Mouse (Mus musculus): ENCODE data around the gene Usp2. TPM values are rescaled to one million over a fixed set of nuclear protein-coding genes. Genes with fewer than 3 reads are reported as not detected.

Usp2 gene
- total RNA-seq (2012; rRNA removed) (1.3 and 2.2 TPM in 2 replicates), total RNA-seq (2014; rRNA removed) (1.6 and 2.3 TPM in 2 replicates), polyA plus RNA-seq (2012; ENCODE audit: insufficient read length, low read depth) (1.7 and 2.1 TPM in 2 replicates)

- in situ Hi-C loops (cut with MboI; ENCODE audit: low pct_ligation_motif_present, low pct_unique_long_range_greater_than_20kb, low sequenced_read_pairs) = no loop called here
- no peak within 1 kb of the TSS for H3K27ac ChIP-seq (ENCODE audit: insufficient read depth, low read depth)
Measured at GRCm38 (mm10) chr9:44066785-44067225, at the start of gene Usp2. TSS of gene Usp2 (plus strand) at chr9:44067021.

GRCm38 (mm10) chr9:44017846-44018245 is 49.0 kb upstream of the Usp2 start:
- Histone ChIP-seq H3K9me3 (replicated peaks; ENCODE audit: low read length) (no peaks in the 10 kb centered on the region), H3K4me1 (ENCODE audit: control insufficient read depth in 1 of 2, insufficient read depth in 2 of 2) (peaks cover 0 to 5% of the 10 kb centered on the region in 2 experiments; a peak in 2 of 4 replicates), H3K9ac (ENCODE audit: insufficient read depth, low read depth) (no peak overlapping the region), H3K27me3 (replicated peaks) (peaks cover 27% of the 10 kb centered on the region), H3K27ac (ENCODE audit: insufficient read depth, low read depth) (no peak overlapping the region), H3K4me2 (ENCODE audit: insufficient read depth, low read depth, poor library complexity, severe bottlenecking) (no peak overlapping the region), H3K79me2 (replicated peaks; ENCODE audit: control insufficient read depth, extremely low read depth, insufficient read depth, poor library complexity, severe bottlenecking) (no peaks in the 10 kb centered on the region), H3K4me3 (replicated peaks in 1 of 3; ENCODE audit: low read depth in 2 of 3, low read length in 2 of 3, poor library complexity in 1 of 3) (no peak overlapping the region), H3K36me3 (replicated peaks in 1 of 2; ENCODE audit: control insufficient read depth in 1 of 2, insufficient read depth in 1 of 2, low read length in 1 of 2) (no peaks in the 10 kb centered on the region)
- dilution Hi-C loops (cut with MboI; ENCODE audit: extremely low pct_ligation_motif_present, extremely low pct_unique_long_range_greater_than_20kb, low sequenced_read_pairs) = no loop called here
- no peak for DNase-seq (ENCODE audit: extremely low read depth)
- TF ChIP-seq CHD2 (IDR thresholded peaks at IDR 0.05; ENCODE audit: low read length) = no peak
- TF ChIP-seq CHD1 (IDR thresholded peaks at IDR 0.05; ENCODE audit: low read depth, low read length) = no peak
- TF ChIP-seq UBTF (IDR thresholded peaks at IDR 0.05; ENCODE audit: low read depth, low read length) = no peak
- no peak for TF ChIP-seq RCOR1 (conservative IDR thresholded peaks at IDR 0.05; ENCODE audit: low read depth, low read length)
- no peak for TF ChIP-seq ZKSCAN1 (IDR thresholded peaks at IDR 0.05; ENCODE audit: borderline replicate concordance, low read depth, low read length)
- no peak for TF ChIP-seq USF2 (conservative IDR thresholded peaks at IDR 0.05; ENCODE audit: low read depth, low read length)
- no peak for TF ChIP-seq MEF2A (IDR thresholded peaks at IDR 0.05; ENCODE audit: borderline replicate concordance, low read depth, low read length)
- no peak for TF ChIP-seq RAD21 (IDR thresholded peaks at IDR 0.05; ENCODE audit: low read depth, low read length)
- no peak for TF ChIP-seq POLR2A (IDR thresholded peaks at IDR 0.05; ENCODE audit: low read depth, low read length)
- no peak for TF ChIP-seq ZNF384 (IDR thresholded peaks at IDR 0.05; ENCODE audit: low read depth, low read length)
- in situ Hi-C loops (cut with MboI; ENCODE audit: low pct_ligation_motif_present, low pct_unique_long_range_greater_than_20kb, low sequenced_read_pairs) = no loop called here

More at GRCm38 (mm10) chr9:44066785-44067225, at the start of gene Usp2:
- no peak within 1 kb of the TSS; the same call in 1 of the 2 replicates for H3K9ac ChIP-seq (ENCODE audit: insufficient read depth, low read depth)
- TF ChIP-seq E2F4 (IDR thresholded peaks at IDR 0.05; ENCODE audit: insufficient replicate concordance, low read depth, low read length) (no peak), RCOR1 (conservative IDR thresholded peaks at IDR 0.05; ENCODE audit: low read depth, low read length) (no peak), ZKSCAN1 (IDR thresholded peaks at IDR 0.05; ENCODE audit: borderline replicate concordance, low read depth, low read length) (no peak), POLR2A (IDR thresholded peaks at IDR 0.05; ENCODE audit: low read depth, low read length) (no peak), TCF12 (IDR thresholded peaks at IDR 0.05; ENCODE audit: low read depth, low read length) (no peak; the same call in 1 of the 2 replicates), IRF4 (IDR thresholded peaks at IDR 0.05; ENCODE audit: low read depth, low read length) (peak; percentile 79), MAZ (IDR thresholded peaks at IDR 0.05; ENCODE audit: low read depth, low read length) (peak; percentile 89; the same call in 1 of the 2 replicates), MXI1 (IDR thresholded peaks at IDR 0.05; ENCODE audit: low read depth, low read length) (peak; percentile 100), CHD2 (IDR thresholded peaks at IDR 0.05; ENCODE audit: low read length) (peak; percentile 31; the same call in 1 of the 2 replicates), EP300 (IDR thresholded peaks at IDR 0.05; ENCODE audit: low read length) (no peak), PAX5 (IDR thresholded peaks at IDR 0.05; ENCODE audit: low read length) (no peak), SMC3 (IDR thresholded peaks at IDR 0.05; ENCODE audit: low read depth, low read length) (peak; percentile 65), USF1 (IDR thresholded peaks at IDR 0.05; ENCODE audit: low read depth, low read length) (peak; percentile 69), TBP (conservative IDR thresholded peaks at IDR 0.05; ENCODE audit: low read depth, low read length) (no peak), UBTF (IDR thresholded peaks at IDR 0.05; ENCODE audit: low read depth, low read length) (peak; percentile 86; the same call in 1 of the 2 replicates), JUND (conservative IDR thresholded peaks at IDR 0.05; ENCODE audit: low read depth, low read length) (no peak), KAT2A (IDR thresholded peaks at IDR 0.05; ENCODE audit: insufficient replicate concordance, low read length) (no peak), GABPA (IDR thresholded peaks at IDR 0.05; ENCODE audit: insufficient replicate concordance, low read depth, low read length) (peak; percentile 45), ELF1 (IDR thresholded peaks at IDR 0.05; ENCODE audit: low read depth, low read length) (no peak), NELFE (IDR thresholded peaks at IDR 0.05; ENCODE audit: low read depth, low read length) (no peak), USF2 (conservative IDR thresholded peaks at IDR 0.05; ENCODE audit: low read depth, low read length) (peak; percentile 65), CHD1 (IDR thresholded peaks at IDR 0.05; ENCODE audit: low read depth, low read length) (no peak), BHLHE40 (IDR thresholded peaks at IDR 0.05; ENCODE audit: low read depth, low read length) (0 out of 2 replicates have a peak, but pooled peaks have one; percentile 25), MEF2A (IDR thresholded peaks at IDR 0.05; ENCODE audit: borderline replicate concordance, low read depth, low read length) (no peak), ZMIZ1 (IDR thresholded peaks at IDR 0.05; ENCODE audit: low read depth, low read length) (no peak), SIN3A (IDR thresholded peaks at IDR 0.05; ENCODE audit: low read length) (peak; percentile 100), RAD21 (IDR thresholded peaks at IDR 0.05; ENCODE audit: low read depth, low read length) (peak; percentile 54), MAX (IDR thresholded peaks at IDR 0.05; ENCODE audit: low read length) (peak; percentile 99), CTCF (conservative IDR thresholded peaks at IDR 0.05 in 1 of 2, IDR thresholded peaks at IDR 0.05 in 1 of 2; ENCODE audit: low read depth in 2 of 2, low read length in 2 of 2) (peak in 1 of 2 experiments; percentile 87; a peak in 2 of 4 replicates), ZC3H11A (IDR thresholded peaks at IDR 0.05; ENCODE audit: low read depth, low read length) (no peak), ZNF384 (IDR thresholded peaks at IDR 0.05; ENCODE audit: low read depth, low read length) (no peak), MYC (IDR thresholded peaks at IDR 0.05; ENCODE audit: low read depth, low read length) (peak; percentile 93), HCFC1 (IDR thresholded peaks at IDR 0.05; ENCODE audit: low read depth, low read length) (peak; percentile 38; the same call in 1 of the 2 replicates), NRF1 (IDR thresholded peaks at IDR 0.05; ENCODE audit: low read depth, low read length) (peak; percentile 44; the same call in 1 of the 2 replicates), MAFK (IDR thresholded peaks at IDR 0.05; ENCODE audit: insufficient replicate concordance, low read length) (no peak), JUN (IDR thresholded peaks at IDR 0.05; ENCODE audit: insufficient read depth, low read depth, low read length) (no peak), POLR2AphosphoS2 (IDR thresholded peaks at IDR 0.05; ENCODE audit: low read depth, low read length) (no peak), ETS1 (conservative IDR thresholded peaks at IDR 0.05; ENCODE audit: low read depth, low read length) (no peak)
- H3K79me2 ChIP-seq (replicated peaks; ENCODE audit: control insufficient read depth, extremely low read depth, insufficient read depth, poor library complexity, severe bottlenecking) = no peaks in the 10 kb centered on the region
- H3K4me1 ChIP-seq (ENCODE audit: control insufficient read depth in 1 of 2, insufficient read depth in 2 of 2) = peaks cover 15 to 18% of the 10 kb centered on the region in 2 experiments
- peaks cover 74% of the 10 kb centered on the region for H3K27me3 ChIP-seq (replicated peaks)
- dilution Hi-C loops (cut with MboI; ENCODE audit: extremely low pct_ligation_motif_present, extremely low pct_unique_long_range_greater_than_20kb, low sequenced_read_pairs) = no loop called here
- peak; percentile 96 for DNase-seq (ENCODE audit: extremely low read depth)
- H3K4me2 ChIP-seq (ENCODE audit: insufficient read depth, low read depth, poor library complexity, severe bottlenecking) = peak within 1 kb of the TSS; percentile 64
- H3K9me3 ChIP-seq (replicated peaks; ENCODE audit: low read length) = no peaks in the 10 kb centered on the region
- no peaks in the 10 kb centered on the region for H3K36me3 ChIP-seq (replicated peaks in 1 of 2; ENCODE audit: control insufficient read depth in 1 of 2, insufficient read depth in 1 of 2, low read length in 1 of 2)
- peak within 1 kb of the TSS in 1 of 3 experiments; percentile 54 for H3K4me3 ChIP-seq (replicated peaks in 1 of 3; ENCODE audit: low read depth in 2 of 3, low read length in 2 of 3, poor library complexity in 1 of 3)

Data from CH12.LX (cell line).